Mouse (Mus musculus) adrenal gland, adult (tissue): ENCODE measurements at regions not wholly inside any gene's neighbourhood (a gene's known extent, or its start where the extent isn't known, plus 50 kb on each side); places are given as distances from the start of the nearest gene placed in this dataset.
A peak's percentile ranks its signal among the peaks of the same experiment; 100 is the strongest.
"Not testable (repeated sequence)": the region's sequence is repeated elsewhere in the genome, so short reads cannot be mapped to it uniquely, and the experiment has no call there.

Experiments
- DNase-seq, 2 experiments: peaks; one replicate each; pipeline ENCODE4 v3.0.0; 2022 to 2023; ENCODE audit warnings: low spot score in 1 of 2; ENCODE audit not compliant: inconsistent age in 2 of 2

- not testable (repeated sequence) for DNase-seq
Observed at GRCm38 (mm10) chr2:160583034-160583433, 62.7 kb upstream of the Top1 start.

GRCm38 (mm10) chr2:160583506-160583905 lies 62.2 kb upstream of the Top1 start:
- DNase-seq: no peak

GRCm38 (mm10) chr2:160584568-160584967 lies 61.1 kb upstream of the Top1 start:
- DNase-seq: no peak

GRCm38 (mm10) chr2:160587015-160587835 lies 58.5 kb upstream of the Top1 start:
- DNase-seq: no peak

GRCm38 (mm10) chr2:160588401-160588800 lies 57.3 kb upstream of the Top1 start:
- no peak for DNase-seq

GRCm38 (mm10) chr2:160590209-160590910 lies 55.3 kb upstream of the Top1 start:
- no peak for DNase-seq

GRCm38 (mm10) chr2:160591446-160592180 lies 54.1 kb upstream of the Top1 start:
- no peak for DNase-seq

- peak; percentile 64 to 91 for DNase-seq
Observed at GRCm38 (mm10) chr2:160593035-160593434, 52.7 kb upstream of the Top1 start.
